Mouse (Mus musculus) intestine, embryonic 16.5 days (tissue): ENCODE data around the gene Tmem14c. TPM values are rescaled to one million over a fixed set of nuclear protein-coding genes. Genes with fewer than 3 reads are reported as not detected.

ENCODE experiments used
- ATAC-seq: fragments of 200-750 bp; cut with Nextera tagmentation; 2 replicates; pipeline ENCODE4 v1.8.0; 2017; ENCODE audit warnings: moderate TSS enrichment, moderate library complexity
- H3K27ac ChIP-seq: fragments of 300-500 bp; sonication (generic); 2 replicates; pipeline ENCODE4 v1.5.1; 2014; ENCODE audit warnings: mild to moderate bottlenecking, low read length
- H3K27me3 ChIP-seq: fragments of 300-500 bp; sonication (generic); replicated peaks from 2 replicates; pipeline ENCODE4 v1.6.1; 2014; ENCODE audit warnings: low read length, control low read depth, mixed read lengths; ENCODE audit not compliant: control insufficient read depth, insufficient read depth
- H3K36me3 ChIP-seq: fragments of 300-500 bp; sonication (generic); 2 replicates; pipeline ENCODE4 v1.6.1; 2014; ENCODE audit warnings: low read length, control low read depth; ENCODE audit not compliant: control insufficient read depth, insufficient read depth
- H3K4me1 ChIP-seq: fragments of 300-500 bp; sonication (generic); 2 replicates; pipeline ENCODE4 v1.6.1; 2014; ENCODE audit warnings: low read length, control low read depth, mixed read lengths; ENCODE audit not compliant: control insufficient read depth, insufficient read depth
- H3K4me2 ChIP-seq: fragments of 300-500 bp; sonication (generic); 2 replicates; pipeline ENCODE4 v1.6.1; 2014; ENCODE audit warnings: low read depth, low read length, control low read depth
- H3K4me3 ChIP-seq: fragments of 300-500 bp; sonication (generic); 2 replicates; pipeline ENCODE4 v1.5.1; 2014; ENCODE audit warnings: mild to moderate bottlenecking, low read length
- H3K9ac ChIP-seq: fragments of 300-500 bp; sonication (generic); 2 replicates; pipeline ENCODE4 v1.6.1; 2014; ENCODE audit warnings: low read depth, low read length
- H3K9me3 ChIP-seq: fragments of 300-500 bp; sonication (generic); 2 replicates; pipeline ENCODE4 v1.6.1; 2016; ENCODE audit warnings: low read length, control low read depth; ENCODE audit not compliant: control insufficient read depth
- WGBS: fragments of 180-500 bp; shearing (Covaris S2); extraction: QIAGEN DNeasy Blood & Tissue Kit; methylation state at CpG from one replicate; pipeline ENCODE4 v1.1.7; 2014; 5-methylcytosine and 5-hydroxymethylcytosine counted together
- polyA plus RNA-seq: library from polyadenylated mRNA; unstranded; fragments of >200 nt; fragmentation: Nextera tagmentation; extraction: Ambion mirVana; gene quantifications from 2 replicates; pipeline ENCODE4 v1.2.1, GENCODE M21; 2015

The Tmem14c gene
- polyA plus RNA-seq, 1 experiment from 2014 or later: 351 TPM

GRCm38 (mm10) chr13:41020494-41020893 is 4.4 kb downstream of the Tmem14c start:
- WGBS: 62% methylated on average over 7 of the region's 7 CpGs
- Histone ChIP-seq H3K36me3 (peaks cover 13% of the 10 kb centered on the region), H3K27me3 (no peaks in the 10 kb centered on the region), H3K27ac (no peak overlapping the region), H3K4me1 (peaks cover 18% of the 10 kb centered on the region), H3K4me3 (no peak overlapping the region), H3K9me3 (no peaks in the 10 kb centered on the region), H3K9ac (no peak overlapping the region), H3K4me2 (no peak overlapping the region)
- ATAC-seq: no peak

- Histone ChIP-seq H3K9me3 (no peaks in the 10 kb centered on the region), H3K27me3 (no peaks in the 10 kb centered on the region), H3K4me1 (peaks cover 14% of the 10 kb centered on the region), H3K27ac (no peak overlapping the region), H3K9ac (no peak overlapping the region), H3K4me3 (no peak overlapping the region), H3K36me3 (peaks cover 13% of the 10 kb centered on the region), H3K4me2 (no peak overlapping the region)
- WGBS: 89% methylated on average over 6 of the region's 6 CpGs
- no peak for ATAC-seq
These were observed 5.5 kb downstream of the Tmem14c start for GRCm38 (mm10) chr13:41021607-41022006.

GRCm38 (mm10) chr13:41022099-41022498 is 6.0 kb downstream of the Tmem14c start:
- Histone ChIP-seq H3K4me3 (no peak overlapping the region), H3K27ac (no peak overlapping the region), H3K27me3 (no peaks in the 10 kb centered on the region), H3K9me3 (no peaks in the 10 kb centered on the region), H3K36me3 (peaks cover 13% of the 10 kb centered on the region), H3K4me1 (peaks cover 11% of the 10 kb centered on the region), H3K4me2 (no peak overlapping the region), H3K9ac (no peak overlapping the region)
- 65% methylated on average over 13 of the region's 13 CpGs for WGBS
- ATAC-seq: no peak

GRCm38 (mm10) chr13:41030098-41030497 is 14.0 kb downstream of the Tmem14c start:
- Histone ChIP-seq H3K27ac (no peak overlapping the region), H3K36me3 (no peaks in the 10 kb centered on the region), H3K4me3 (no peak overlapping the region), H3K27me3 (no peaks in the 10 kb centered on the region), H3K9me3 (no peaks in the 10 kb centered on the region), H3K4me1 (no peaks in the 10 kb centered on the region), H3K4me2 (no peak overlapping the region), H3K9ac (no peak overlapping the region)
- ATAC-seq: no peak
- 76% methylated on average over 5 of the region's 5 CpGs for WGBS

- WGBS: 86% methylated on average over 4 of the region's 4 CpGs
These were observed 26.4 kb downstream of the Tmem14c start for GRCm38 (mm10) chr13:41042511-41042910.

DNA sequence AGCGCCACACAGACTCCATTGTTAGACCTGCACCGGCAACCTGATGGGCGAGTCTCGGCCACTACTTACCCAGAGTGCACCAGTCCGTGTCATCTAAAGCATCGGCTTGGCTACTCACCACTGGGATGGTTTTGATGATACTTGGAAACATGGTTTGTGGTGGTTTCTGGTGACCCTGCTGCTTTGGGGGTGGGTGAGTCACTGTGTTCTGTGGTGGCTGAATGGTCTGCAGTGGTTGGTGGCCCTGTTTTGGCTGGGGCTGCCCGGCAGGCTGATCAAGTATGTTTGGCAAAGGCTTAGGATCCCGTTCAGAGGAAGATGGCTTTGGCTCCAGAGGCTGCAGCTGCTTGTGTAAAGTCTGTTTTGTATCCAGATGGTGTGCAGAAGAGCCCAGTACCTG is 29.8 kb downstream of the Tmem14c start:
- Histone ChIP-seq H3K27ac (no peak overlapping the region), H3K9me3 (no peaks in the 10 kb centered on the region), H3K4me3 (no peak overlapping the region), H3K4me1 (no peaks in the 10 kb centered on the region), H3K36me3 (no peaks in the 10 kb centered on the region), H3K27me3 (no peaks in the 10 kb centered on the region), H3K4me2 (no peak overlapping the region), H3K9ac (no peak overlapping the region)
- ATAC-seq: no peak
- 85% methylated on average over 8 of the region's 8 CpGs for WGBS

More at GRCm38 (mm10) chr13:41042511-41042910, 26.4 kb downstream of the Tmem14c start:
- no peak for ATAC-seq
- H3K27me3 ChIP-seq: no peaks in the 10 kb centered on the region
- no peak overlapping the region for H3K27ac ChIP-seq
- no peak overlapping the region for H3K4me3 ChIP-seq
- no peak overlapping the region for H3K9ac ChIP-seq
- no peaks in the 10 kb centered on the region for H3K9me3 ChIP-seq
- no peak overlapping the region for H3K4me2 ChIP-seq
- no peaks in the 10 kb centered on the region for H3K36me3 ChIP-seq
- H3K4me1 ChIP-seq: no peaks in the 10 kb centered on the region

DNA sequence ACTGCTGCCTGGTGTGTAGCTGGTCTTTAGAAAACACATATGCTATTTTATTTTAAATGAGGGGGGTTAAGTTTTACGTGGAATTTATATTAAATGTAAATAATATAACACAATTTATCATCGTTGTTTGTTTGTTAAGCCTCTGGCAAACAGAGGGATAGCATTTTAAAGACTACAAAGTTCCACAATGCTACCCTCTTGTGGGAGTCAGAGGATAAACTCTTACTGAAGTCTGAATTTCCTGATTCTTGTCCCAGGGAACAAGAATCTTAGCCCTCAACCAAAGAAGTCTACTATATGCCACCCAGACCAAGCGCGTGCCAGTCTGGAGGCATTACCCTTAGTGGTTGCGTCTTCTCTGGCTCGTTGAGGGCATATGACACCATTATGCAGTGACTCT is 31.2 kb downstream of the Tmem14c start:
- Histone ChIP-seq H3K4me3 (no peak overlapping the region), H3K4me2 (no peak overlapping the region), H3K36me3 (no peaks in the 10 kb centered on the region), H3K27ac (no peak overlapping the region), H3K9ac (no peak overlapping the region), H3K27me3 (no peaks in the 10 kb centered on the region), H3K9me3 (no peaks in the 10 kb centered on the region), H3K4me1 (no peaks in the 10 kb centered on the region)
- 81% methylated on average over 6 of the region's 6 CpGs for WGBS
- no peak for ATAC-seq

DNA sequence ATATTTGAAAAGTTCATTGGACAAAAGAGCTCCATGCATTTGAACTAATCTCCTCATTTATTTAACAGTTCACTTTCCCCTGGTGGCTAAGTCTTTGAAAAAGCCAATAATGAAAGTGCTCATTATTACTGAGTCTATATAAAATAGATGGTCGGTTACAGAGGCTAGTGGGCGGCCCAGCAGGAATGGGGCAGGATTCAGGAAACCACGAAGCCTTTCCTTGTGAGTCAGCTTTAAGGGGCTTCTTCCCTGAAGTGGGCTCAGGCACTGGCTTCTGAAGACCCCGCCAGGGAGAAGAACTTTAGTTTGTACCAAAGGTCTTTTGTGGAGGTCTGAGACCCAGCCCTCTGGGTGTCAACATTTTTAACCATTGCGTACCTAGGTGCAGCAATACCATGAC is 35.9 kb downstream of the Tmem14c start:
- Histone ChIP-seq H3K36me3 (no peaks in the 10 kb centered on the region), H3K27me3 (no peaks in the 10 kb centered on the region), H3K9ac (no peak overlapping the region), H3K9me3 (no peaks in the 10 kb centered on the region), H3K4me2 (no peak overlapping the region), H3K27ac (no peak overlapping the region), H3K4me3 (no peak overlapping the region), H3K4me1 (no peaks in the 10 kb centered on the region)
- ATAC-seq: no peak
- 72% methylated on average over 5 of the region's 5 CpGs for WGBS

DNA sequence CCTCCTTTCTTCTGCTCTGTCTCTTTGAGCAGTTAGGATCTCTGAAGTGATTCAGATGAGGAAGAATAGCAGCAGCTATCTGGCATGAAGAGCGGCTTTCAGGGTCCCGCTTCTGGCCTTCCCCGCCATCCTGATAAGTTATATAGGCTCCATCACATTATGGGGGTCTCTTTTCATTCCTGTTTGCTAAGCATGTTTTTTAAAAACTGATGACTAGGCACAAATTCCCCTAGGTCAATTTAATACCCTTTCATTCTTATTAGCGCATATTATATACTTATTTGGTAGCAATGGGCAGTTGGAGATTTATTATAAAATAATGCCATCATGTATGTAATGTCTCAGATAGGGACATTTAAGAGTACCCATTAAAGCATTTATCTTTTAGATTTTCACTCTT is 51.5 kb downstream of the Tmem14c start:
- Histone ChIP-seq H3K27me3 (no peaks in the 10 kb centered on the region), H3K4me3 (no peak overlapping the region), H3K4me1 (no peaks in the 10 kb centered on the region), H3K9me3 (no peaks in the 10 kb centered on the region), H3K27ac (no peak overlapping the region), H3K9ac (no peak overlapping the region), H3K36me3 (no peaks in the 10 kb centered on the region), H3K4me2 (no peak overlapping the region)
- ATAC-seq: no peak
- WGBS: 92% methylated on average over 4 of the region's 4 CpGs

- Histone ChIP-seq H3K4me2 (no peak overlapping the region), H3K27me3 (no peaks in the 10 kb centered on the region), H3K4me3 (no peak overlapping the region), H3K9me3 (no peaks in the 10 kb centered on the region), H3K36me3 (no peaks in the 10 kb centered on the region), H3K4me1 (no peaks in the 10 kb centered on the region), H3K9ac (no peak overlapping the region), H3K27ac (no peak overlapping the region)
- 91% methylated on average over 11 of the region's 11 CpGs for WGBS
- ATAC-seq: no peak
These were observed 55.5 kb downstream of the Tmem14c start for GRCm38 (mm10) chr13:41071617-41072016.
